Mouse (Mus musculus) embryonic facial prominence, embryonic 14.5 days (tissue): ENCODE measurements around the gene Ggn. TPM values are rescaled to one million over a fixed set of nuclear protein-coding genes. Genes with fewer than 3 reads are reported as not detected.

Experiments
- ATAC-seq: fragments of 200-750 bp; cut with Nextera tagmentation; 2 replicates; pipeline ENCODE4 v1.8.0; 2017; ENCODE audit warnings: low read depth, moderate number of reproducible peaks, moderate TSS enrichment
- DNase-seq: peaks from one replicate; pipeline ENCODE4 v3.0.0-alpha.2; 2015; ENCODE audit warnings: low spot score
- H3K27ac ChIP-seq: fragments of 300-500 bp; sonication (generic); replicated peaks from 2 replicates; pipeline ENCODE4 v1.5.1; 2014; ENCODE audit warnings: low read depth, mild to moderate bottlenecking, low read length, moderate library complexity
- H3K27me3 ChIP-seq: fragments of 300-500 bp; sonication (generic); replicated peaks from 2 replicates; pipeline ENCODE4 v1.6.1; 2014; ENCODE audit warnings: low read length; ENCODE audit not compliant: control insufficient read depth, insufficient read depth
- H3K36me3 ChIP-seq: fragments of 300-500 bp; sonication (generic); 2 replicates; pipeline ENCODE4 v1.6.1; 2014; ENCODE audit warnings: low read length, mixed read lengths; ENCODE audit not compliant: control insufficient read depth, insufficient read depth
- H3K4me1 ChIP-seq: fragments of 300-500 bp; sonication (generic); 2 replicates; pipeline ENCODE4 v1.6.1; 2014; ENCODE audit warnings: antibody characterized with exemption, low read length; ENCODE audit not compliant: control insufficient read depth, insufficient read depth
- H3K4me2 ChIP-seq: fragments of 300-500 bp; sonication (generic); 2 replicates; pipeline ENCODE4 v1.6.1; 2014; ENCODE audit warnings: low read depth, mild to moderate bottlenecking, low read length, moderate library complexity, mixed read lengths
- H3K4me3 ChIP-seq: fragments of 300-500 bp; sonication (generic); 2 replicates; pipeline ENCODE4 v1.5.1; 2014; ENCODE audit warnings: low read depth, mild to moderate bottlenecking, low read length
- H3K9ac ChIP-seq: fragments of 300-500 bp; sonication (generic); 2 replicates; pipeline ENCODE4 v1.6.1; 2014; ENCODE audit warnings: low read depth, mild to moderate bottlenecking, low read length, moderate library complexity, mixed read lengths
- H3K9me3 ChIP-seq: fragments of 300-500 bp; sonication (generic); 2 replicates; pipeline ENCODE4 v1.6.1; 2016; ENCODE audit warnings: low read length; ENCODE audit not compliant: control insufficient read depth
- WGBS: fragments of 180-500 bp; shearing (Covaris S2); extraction: QIAGEN DNeasy Blood & Tissue Kit; methylation state at CpG from one replicate; pipeline ENCODE4 v1.1.7; 2014; 5-methylcytosine and 5-hydroxymethylcytosine counted together
- polyA plus RNA-seq: library from polyadenylated mRNA; unstranded; fragments of >200 nt; fragmentation: Nextera tagmentation; extraction: Ambion mirVana; gene quantifications from 2 replicates; pipeline ENCODE4 v1.2.1, GENCODE M21; 2014

Gene Ggn
- polyA plus RNA-seq, 1 experiment from 2014 or later = 0.72 TPM

- WGBS = 96% methylated on average over 14 of the region's 14 CpGs
- DNase-seq = no peak
Observed at GRCm38 (mm10) chr7:29154018-29154720, 15.8 kb upstream of the Ggn start.

GRCm38 (mm10) chr7:29155196-29155837, 14.7 kb upstream of the Ggn start:
- 0 out of 2 replicates have a peak, but pooled peaks cover 7% of the 10 kb centered on the region for H3K27me3 ChIP-seq
- no peaks in the 10 kb centered on the region for H3K36me3 ChIP-seq
- peak overlapping the region; percentile 97 for H3K4me2 ChIP-seq
- H3K4me3 ChIP-seq = peak overlapping the region; percentile 79
- 0 out of 2 replicates have a peak, but pooled peaks cover 2% of the 10 kb centered on the region for H3K4me1 ChIP-seq
- ATAC-seq = peak; percentile 91
- no peaks in the 10 kb centered on the region for H3K9me3 ChIP-seq
- H3K9ac ChIP-seq = peak overlapping the region; percentile 77
- peak; percentile 91 for DNase-seq
- 9% methylated on average over 24 of the region's 37 CpGs for WGBS
- peak overlapping the region; percentile 82 for H3K27ac ChIP-seq

More at GRCm38 (mm10) chr7:29154018-29154720, 15.8 kb upstream of the Ggn start:
- Histone ChIP-seq H3K27ac (no peak overlapping the region), H3K36me3 (no peaks in the 10 kb centered on the region), H3K4me3 (no peak overlapping the region), H3K9me3 (no peaks in the 10 kb centered on the region), H3K27me3 (0 out of 2 replicates have a peak, but pooled peaks cover 7% of the 10 kb centered on the region), H3K4me2 (no peak overlapping the region), H3K4me1 (0 out of 2 replicates have a peak, but pooled peaks cover 2% of the 10 kb centered on the region), H3K9ac (no peak overlapping the region)
- no peak for ATAC-seq

- ATAC-seq (peak; percentile 89), DNase-seq (peak; percentile 92)
- H3K9ac ChIP-seq = peak within 1 kb of the TSS; percentile 77
- 0 out of 2 replicates have a peak, but pooled peaks cover 2% of the 10 kb centered on the region for H3K4me1 ChIP-seq
- peak within 1 kb of the TSS; percentile 79 for H3K4me3 ChIP-seq
- H3K27me3 ChIP-seq = 0 out of 2 replicates have a peak, but pooled peaks cover 7% of the 10 kb centered on the region
- 7% methylated on average over 28 of the region's 68 CpGs for WGBS
- H3K9me3 ChIP-seq = no peaks in the 10 kb centered on the region
- H3K27ac ChIP-seq = peak within 1 kb of the TSS; percentile 82
- no peaks in the 10 kb centered on the region for H3K36me3 ChIP-seq
- H3K4me2 ChIP-seq = peak within 1 kb of the TSS; percentile 97
Observed at GRCm38 (mm10) chr7:29155838-29156782, 13.9 kb upstream of the Ggn start, which contains the start of gene Fam98c. Fam98c (minus strand) TSS chr7:29156234.

DNA sequence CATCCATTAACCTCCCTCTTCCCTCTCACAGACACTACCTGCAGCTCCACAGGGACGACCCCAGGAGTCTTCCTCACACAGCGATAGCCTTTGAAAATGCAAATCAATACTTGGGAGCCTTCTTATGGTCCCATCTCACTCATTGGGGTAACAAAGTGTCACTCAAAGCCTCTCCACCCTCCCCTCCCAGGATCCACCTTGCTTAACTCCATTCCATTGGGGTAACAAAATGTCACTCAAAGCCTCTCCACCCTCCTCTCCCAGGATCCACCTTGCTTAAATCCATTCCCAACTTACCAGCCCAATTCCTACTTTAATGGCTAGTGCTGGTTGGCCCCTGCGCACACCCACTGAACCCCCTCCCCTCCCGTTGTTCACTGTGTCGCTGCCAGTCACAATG, 11.7 kb upstream of the Ggn start:
- Histone ChIP-seq H3K4me3 (no peak overlapping the region), H3K27ac (no peak overlapping the region), H3K27me3 (0 out of 2 replicates have a peak, but pooled peaks cover 7% of the 10 kb centered on the region), H3K9me3 (no peaks in the 10 kb centered on the region), H3K9ac (no peak overlapping the region), H3K4me2 (no peak overlapping the region), H3K36me3 (no peaks in the 10 kb centered on the region), H3K4me1 (0 out of 2 replicates have a peak, but pooled peaks cover 2% of the 10 kb centered on the region)
- 3% methylated on average over 5 of the region's 5 CpGs for WGBS
- no peak for DNase-seq
- no peak for ATAC-seq

- Histone ChIP-seq H3K4me3 (no peak overlapping the region), H3K27ac (no peak overlapping the region), H3K27me3 (0 out of 2 replicates have a peak, but pooled peaks cover 7% of the 10 kb centered on the region), H3K36me3 (no peaks in the 10 kb centered on the region), H3K9ac (no peak overlapping the region), H3K9me3 (no peaks in the 10 kb centered on the region), H3K4me1 (no peaks in the 10 kb centered on the region), H3K4me2 (no peak overlapping the region)
- ATAC-seq (no peak), DNase-seq (no peak)
- 79% methylated on average over 5 of the region's 5 CpGs for WGBS
Observed at GRCm38 (mm10) chr7:29162294-29162693, 7.7 kb upstream of the Ggn start.

- Histone ChIP-seq H3K36me3 (no peaks in the 10 kb centered on the region), H3K9me3 (no peaks in the 10 kb centered on the region), H3K4me1 (peaks cover 3% of the 10 kb centered on the region; the same call in 1 of the 2 replicates), H3K27me3 (0 out of 2 replicates have a peak, but pooled peaks cover 7% of the 10 kb centered on the region), H3K9ac (no peak overlapping the region), H3K27ac (no peak overlapping the region), H3K4me3 (no peak overlapping the region), H3K4me2 (no peak overlapping the region)
- ATAC-seq (peak; percentile 66; the same call in 1 of the 2 replicates), DNase-seq (peak; percentile 70)
- WGBS = 20% methylated on average over 9 of the region's 9 CpGs
Observed at GRCm38 (mm10) chr7:29162750-29163525, 7.1 kb upstream of the Ggn start.

DNA sequence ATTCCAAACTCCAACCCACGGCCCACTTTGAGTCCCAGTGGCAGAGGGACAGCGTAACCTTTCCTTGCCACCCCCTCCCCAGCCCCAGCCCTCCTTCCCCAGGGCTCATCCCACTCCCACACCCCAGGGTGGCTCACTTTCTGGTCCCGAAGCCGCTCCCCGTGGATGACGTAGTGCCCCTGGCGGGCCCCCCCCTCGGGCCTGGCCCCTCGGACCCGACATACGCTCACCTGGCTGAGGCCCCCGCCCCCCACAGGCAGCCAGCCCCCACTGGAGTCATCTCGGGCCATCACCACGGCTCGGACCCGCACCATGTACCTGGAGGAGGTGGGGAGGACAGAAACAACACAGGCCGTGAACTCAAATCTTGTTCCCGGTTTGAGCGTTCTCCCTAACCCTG, 2.4 kb upstream of the Ggn start:
- H3K4me2 ChIP-seq = peak overlapping the region; percentile 78
- H3K27ac ChIP-seq = no peak overlapping the region
- 21% methylated on average over 18 of the region's 19 CpGs for WGBS

More for the DNA sequence above, 2.4 kb upstream of the Ggn start:
- Histone ChIP-seq H3K4me1 (peaks cover 16% of the 10 kb centered on the region), H3K27me3 (peaks cover 17% of the 10 kb centered on the region), H3K9ac (no peak overlapping the region), H3K4me3 (no peak overlapping the region; the same call in 1 of the 2 replicates), H3K9me3 (no peaks in the 10 kb centered on the region), H3K36me3 (0 out of 2 replicates have a peak, but pooled peaks cover 3% of the 10 kb centered on the region)
- DNase-seq = no peak
- no peak for ATAC-seq
